Mouse (Mus musculus): ENCODE measurements around the gene Dhx30. TPM values are rescaled to one million over a fixed set of nuclear protein-coding genes. Genes with fewer than 3 reads are reported as not detected.
A peak's percentile ranks its signal among the peaks of the same experiment; 100 is the strongest.

The Dhx30 gene
- polyA plus RNA-seq, 1 experiment, result 63.2 TPM

GRCm38 (mm10) chr9:110070358-110070757, 47.3 kb downstream of the Dhx30 start:
- peak overlapping the region; percentile 11; the same call in 1 of the 2 replicates for H3K27ac ChIP-seq (ENCODE audit: insufficient read depth, low read length)
- H3K4me3 ChIP-seq (ENCODE audit: insufficient read depth, low read length), result no peak overlapping the region
- TF ChIP-seq CTCF (IDR thresholded peaks at IDR 0.05; ENCODE audit: borderline replicate concordance, insufficient read depth, low read length) (no peak), POLR2A (IDR thresholded peaks at IDR 0.05; ENCODE audit: low read depth, low read length) (no peak)
- H3K4me1 ChIP-seq (ENCODE audit: control insufficient read depth, insufficient read depth, low read length), result peaks cover 8% of the 10 kb centered on the region

GRCm38 (mm10) chr9:110068745-110069144, 48.9 kb downstream of the Dhx30 start:
- TF ChIP-seq POLR2A (IDR thresholded peaks at IDR 0.05; ENCODE audit: low read depth, low read length) (no peak), CTCF (IDR thresholded peaks at IDR 0.05; ENCODE audit: borderline replicate concordance, insufficient read depth, low read length) (no peak)
- Histone ChIP-seq H3K4me1 (ENCODE audit: control insufficient read depth, insufficient read depth, low read length) (peaks cover 8% of the 10 kb centered on the region), H3K27ac (ENCODE audit: insufficient read depth, low read length) (no peak overlapping the region), H3K4me3 (ENCODE audit: insufficient read depth, low read length) (no peak overlapping the region)

GRCm38 (mm10) chr9:110064641-110065040, 53.0 kb downstream of the Dhx30 start:
- H3K27ac ChIP-seq (ENCODE audit: insufficient read depth, low read length), result no peak overlapping the region

GRCm38 (mm10) chr9:110062861-110063260, 54.8 kb downstream of the Dhx30 start:
- no peak overlapping the region for H3K27ac ChIP-seq (ENCODE audit: insufficient read depth, low read length)
- TF ChIP-seq POLR2A (IDR thresholded peaks at IDR 0.05; ENCODE audit: low read depth, low read length) (no peak), CTCF (IDR thresholded peaks at IDR 0.05; ENCODE audit: borderline replicate concordance, insufficient read depth, low read length) (no peak)
- H3K4me3 ChIP-seq (ENCODE audit: insufficient read depth, low read length), result no peak overlapping the region
- no peaks in the 10 kb centered on the region for H3K4me1 ChIP-seq (ENCODE audit: control insufficient read depth, insufficient read depth, low read length)

More at GRCm38 (mm10) chr9:110064641-110065040, 53.0 kb downstream of the Dhx30 start:
- TF ChIP-seq POLR2A (IDR thresholded peaks at IDR 0.05; ENCODE audit: low read depth, low read length), result no peak
- no peak for TF ChIP-seq CTCF (IDR thresholded peaks at IDR 0.05; ENCODE audit: borderline replicate concordance, insufficient read depth, low read length)
- H3K4me3 ChIP-seq (ENCODE audit: insufficient read depth, low read length), result no peak overlapping the region
- no peaks in the 10 kb centered on the region for H3K4me1 ChIP-seq (ENCODE audit: control insufficient read depth, insufficient read depth, low read length)

- no peaks in the 10 kb centered on the region for H3K4me1 ChIP-seq (ENCODE audit: control insufficient read depth, insufficient read depth, low read length)
- no peak overlapping the region for H3K27ac ChIP-seq (ENCODE audit: insufficient read depth, low read length)
- TF ChIP-seq CTCF (IDR thresholded peaks at IDR 0.05; ENCODE audit: borderline replicate concordance, insufficient read depth, low read length), result no peak
- no peak for TF ChIP-seq POLR2A (IDR thresholded peaks at IDR 0.05; ENCODE audit: low read depth, low read length)
- no peak overlapping the region for H3K4me3 ChIP-seq (ENCODE audit: insufficient read depth, low read length)
Measured at GRCm38 (mm10) chr9:110062405-110062804, 55.2 kb downstream of the Dhx30 start.

GRCm38 (mm10) chr9:110060761-110061160, 56.9 kb downstream of the Dhx30 start:
- Histone ChIP-seq H3K4me1 (ENCODE audit: control insufficient read depth, insufficient read depth, low read length) (no peaks in the 10 kb centered on the region), H3K27ac (ENCODE audit: insufficient read depth, low read length) (no peak overlapping the region), H3K4me3 (ENCODE audit: insufficient read depth, low read length) (no peak overlapping the region)
- TF ChIP-seq POLR2A (IDR thresholded peaks at IDR 0.05; ENCODE audit: low read depth, low read length), result no peak
- no peak for TF ChIP-seq CTCF (IDR thresholded peaks at IDR 0.05; ENCODE audit: borderline replicate concordance, insufficient read depth, low read length)

GRCm38 (mm10) chr9:110057200-110057599, 60.4 kb downstream of the Dhx30 start:
- TF ChIP-seq POLR2A (IDR thresholded peaks at IDR 0.05; ENCODE audit: low read depth, low read length), result no peak
- no peak for TF ChIP-seq CTCF (IDR thresholded peaks at IDR 0.05; ENCODE audit: borderline replicate concordance, insufficient read depth, low read length)
- Histone ChIP-seq H3K27ac (ENCODE audit: insufficient read depth, low read length) (no peak overlapping the region), H3K4me3 (ENCODE audit: insufficient read depth, low read length) (no peak overlapping the region), H3K4me1 (ENCODE audit: control insufficient read depth, insufficient read depth, low read length) (peaks cover 5% of the 10 kb centered on the region; the same call in 1 of the 2 replicates)

GRCm38 (mm10) chr9:110054781-110055180, 62.8 kb downstream of the Dhx30 start:
- Histone ChIP-seq H3K4me1 (ENCODE audit: control insufficient read depth, insufficient read depth, low read length) (peaks cover 5% of the 10 kb centered on the region; the same call in 1 of the 2 replicates), H3K4me3 (ENCODE audit: insufficient read depth, low read length) (no peak overlapping the region), H3K27ac (ENCODE audit: insufficient read depth, low read length) (no peak overlapping the region)
- TF ChIP-seq CTCF (IDR thresholded peaks at IDR 0.05; ENCODE audit: borderline replicate concordance, insufficient read depth, low read length), result no peak
- no peak for TF ChIP-seq POLR2A (IDR thresholded peaks at IDR 0.05; ENCODE audit: low read depth, low read length)

- peaks cover 5% of the 10 kb centered on the region; the same call in 1 of the 2 replicates for H3K4me1 ChIP-seq (ENCODE audit: control insufficient read depth, insufficient read depth, low read length)
- no peak overlapping the region for H3K4me3 ChIP-seq (ENCODE audit: insufficient read depth, low read length)
- H3K27ac ChIP-seq (ENCODE audit: insufficient read depth, low read length), result peak overlapping the region; percentile 47; the same call in 1 of the 2 replicates
- TF ChIP-seq CTCF (IDR thresholded peaks at IDR 0.05; ENCODE audit: borderline replicate concordance, insufficient read depth, low read length) (no peak), POLR2A (IDR thresholded peaks at IDR 0.05; ENCODE audit: low read depth, low read length) (no peak)
Measured at GRCm38 (mm10) chr9:110054080-110054421, 63.6 kb downstream of the Dhx30 start.

GRCm38 (mm10) chr9:110053305-110054079, 64.1 kb downstream of the Dhx30 start:
- Histone ChIP-seq H3K27ac (ENCODE audit: insufficient read depth, low read length) (0 out of 2 replicates have a peak overlapping the region, but pooled peaks have one; percentile 12), H3K4me1 (ENCODE audit: control insufficient read depth, insufficient read depth, low read length) (peaks cover 5% of the 10 kb centered on the region; the same call in 1 of the 2 replicates), H3K4me3 (ENCODE audit: insufficient read depth, low read length) (no peak overlapping the region)
- TF ChIP-seq POLR2A (IDR thresholded peaks at IDR 0.05; ENCODE audit: low read depth, low read length) (no peak), CTCF (IDR thresholded peaks at IDR 0.05; ENCODE audit: borderline replicate concordance, insufficient read depth, low read length) (no peak)
